Mouse (Mus musculus): ENCODE data around the gene Msi2. TPM values are rescaled to one million over a fixed set of nuclear protein-coding genes. Genes with fewer than 3 reads are reported as not detected.

The Msi2 gene
- polyA plus RNA-seq, 1 experiment from 2014 or later = 41.0 TPM

DNA sequence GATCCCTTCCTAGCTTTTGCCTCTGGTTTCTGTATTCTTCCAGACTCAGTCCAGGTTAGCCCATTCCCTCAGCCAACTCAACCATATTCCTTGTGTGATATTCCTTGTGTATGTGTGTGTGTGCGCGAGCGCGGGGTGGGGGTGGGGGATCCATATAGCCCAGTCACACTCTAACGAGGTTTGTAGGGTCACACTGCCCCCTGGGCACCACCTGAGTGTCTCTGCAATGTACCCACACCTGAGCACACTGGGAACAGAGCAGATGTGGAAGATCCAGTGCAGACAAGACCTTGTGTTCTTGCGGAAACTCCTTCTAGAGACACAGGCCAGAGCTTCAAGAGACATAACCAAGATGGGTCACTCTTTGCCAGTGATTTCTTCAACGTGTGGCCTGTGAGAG, 72.5 kb downstream of the Msi2 start:
- H3K9ac ChIP-seq = no peak overlapping the region
- H3K4me1 ChIP-seq (replicated peaks) = peaks cover 86% of the 10 kb centered on the region
- WGBS = 68% methylated on average over 7 of the region's 7 CpGs
- H3K4me3 ChIP-seq = no peak overlapping the region
- H3K4me2 ChIP-seq = no peak overlapping the region
- H3K9me3 ChIP-seq = no peaks in the 10 kb centered on the region
- H3K27ac ChIP-seq = peak overlapping the region; percentile 79
- no peaks in the 10 kb centered on the region for H3K27me3 ChIP-seq
- ATAC-seq (ENCODE audit: low FRiP score) = no peak
- H3K36me3 ChIP-seq = peaks cover 10% of the 10 kb centered on the region; the same call in 1 of the 2 replicates

DNA sequence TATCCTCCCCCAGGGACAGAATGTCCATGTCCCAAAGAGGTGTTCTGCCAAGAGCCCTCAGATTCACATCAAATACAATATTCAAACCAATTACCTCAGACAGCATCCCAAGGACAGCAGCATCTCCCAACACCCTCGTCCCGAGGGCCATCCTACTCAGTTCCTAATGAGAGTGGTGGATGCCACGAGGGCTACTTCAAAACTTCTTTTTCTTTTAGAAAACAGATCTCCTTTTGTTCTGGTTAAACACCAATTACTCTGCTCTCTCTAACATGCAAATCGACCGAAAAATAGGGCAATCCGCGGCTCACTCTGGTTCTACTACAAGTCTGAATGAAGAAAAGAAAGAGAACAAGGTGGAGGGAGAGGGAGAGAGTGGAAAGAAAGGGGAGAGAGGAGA, 73.6 kb downstream of the Msi2 start:
- peak overlapping the region; percentile 79 for H3K27ac ChIP-seq
- H3K4me1 ChIP-seq (replicated peaks) = peaks cover 79% of the 10 kb centered on the region
- ATAC-seq (ENCODE audit: low FRiP score) = no peak
- no peak overlapping the region for H3K4me2 ChIP-seq
- no peaks in the 10 kb centered on the region for H3K27me3 ChIP-seq
- H3K4me3 ChIP-seq = no peak overlapping the region
- H3K9me3 ChIP-seq = no peaks in the 10 kb centered on the region
- peaks cover 10% of the 10 kb centered on the region; the same call in 1 of the 2 replicates for H3K36me3 ChIP-seq
- H3K9ac ChIP-seq = no peak overlapping the region
- WGBS = 20% methylated on average over 7 of the region's 7 CpGs

DNA sequence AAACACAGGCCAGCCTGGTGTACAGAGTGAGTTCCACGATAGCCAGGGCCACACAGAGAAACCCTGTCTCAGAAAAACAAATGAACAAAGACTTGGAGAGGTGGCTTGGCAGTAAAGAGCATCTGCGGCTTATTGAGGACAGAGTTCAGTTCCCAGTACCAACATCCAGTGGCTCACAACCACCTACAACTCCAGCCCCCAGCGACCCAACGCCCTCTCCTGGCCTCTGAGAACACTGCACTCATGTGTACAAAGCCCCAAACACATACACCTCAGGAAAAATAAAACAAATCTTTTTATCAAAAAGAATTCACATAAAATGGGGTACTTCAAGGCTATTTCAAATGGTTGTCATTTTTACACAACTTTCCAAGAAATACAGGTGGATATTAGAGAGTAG, 78.5 kb downstream of the Msi2 start:
- no peak for ATAC-seq (ENCODE audit: low FRiP score)
- Histone ChIP-seq H3K4me2 (no peak overlapping the region), H3K36me3 (0 out of 2 replicates have a peak, but pooled peaks cover 2% of the 10 kb centered on the region), H3K9me3 (no peaks in the 10 kb centered on the region), H3K9ac (no peak overlapping the region), H3K4me3 (no peak overlapping the region), H3K27ac (peak overlapping the region; percentile 25), H3K4me1 (replicated peaks) (peaks cover 75% of the 10 kb centered on the region), H3K27me3 (no peaks in the 10 kb centered on the region)
- 71% methylated on average over 4 of the region's 4 CpGs for WGBS

DNA sequence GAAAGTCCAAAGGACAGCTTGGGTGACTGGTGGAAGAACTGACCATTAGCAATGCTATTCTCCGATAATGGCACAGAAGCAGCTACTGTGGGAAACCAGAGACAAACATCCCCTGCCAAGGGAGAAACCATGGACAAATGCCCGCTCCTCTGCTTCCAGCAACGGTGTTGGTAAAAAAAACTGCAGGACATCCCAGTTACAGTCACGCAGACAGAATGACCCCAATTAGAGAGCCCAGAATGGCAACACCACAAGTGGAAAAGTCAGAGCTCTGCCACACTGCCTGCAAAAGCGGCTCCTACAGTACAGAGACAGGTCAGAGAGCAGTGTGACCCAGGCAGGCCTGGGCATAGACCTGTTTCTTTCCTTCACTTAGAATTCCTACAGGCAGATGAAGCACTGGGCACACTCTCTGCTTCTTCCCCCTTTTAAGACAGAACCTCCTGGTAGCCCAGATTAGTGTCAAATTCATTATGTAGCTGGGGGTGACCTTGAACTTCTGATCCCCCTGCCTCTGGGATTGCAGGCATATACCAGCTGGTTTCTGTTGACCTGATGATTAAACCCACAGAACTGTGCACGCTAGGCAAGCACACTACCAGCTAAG, 79.3 kb downstream of the Msi2 start:
- no peak overlapping the region for H3K4me2 ChIP-seq
- no peak for ATAC-seq (ENCODE audit: low FRiP score)
- no peaks in the 10 kb centered on the region for H3K27me3 ChIP-seq
- peaks cover 3% of the 10 kb centered on the region; the same call in 1 of the 2 replicates for H3K36me3 ChIP-seq
- peak overlapping the region; percentile 44 for H3K27ac ChIP-seq
- no peak overlapping the region for H3K4me3 ChIP-seq
- H3K4me1 ChIP-seq (replicated peaks) = peaks cover 75% of the 10 kb centered on the region
- no peaks in the 10 kb centered on the region for H3K9me3 ChIP-seq
- no peak overlapping the region for H3K9ac ChIP-seq
- 78% methylated on average over 6 of the region's 6 CpGs for WGBS

DNA sequence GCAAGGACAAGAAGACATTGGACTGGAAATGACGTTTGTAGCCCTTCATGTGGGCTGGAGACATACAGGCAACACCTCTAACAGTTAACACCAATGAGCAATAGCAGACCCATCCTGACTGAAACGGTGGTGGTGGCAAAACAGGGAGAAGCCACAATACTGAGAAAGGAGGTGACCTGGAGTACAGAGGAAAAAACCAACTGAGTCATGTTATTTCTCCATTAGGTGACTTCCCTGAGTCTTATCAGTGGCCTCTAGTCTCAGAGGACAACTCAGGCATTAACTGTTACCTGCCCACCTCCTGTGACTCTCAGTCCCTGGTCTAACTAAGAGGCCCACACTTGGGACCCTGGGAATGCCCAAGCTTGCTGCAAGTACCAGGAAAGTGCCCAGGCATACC, 80.1 kb downstream of the Msi2 start:
- H3K36me3 ChIP-seq = peaks cover 5% of the 10 kb centered on the region; the same call in 1 of the 2 replicates
- peaks cover 71% of the 10 kb centered on the region for H3K4me1 ChIP-seq (replicated peaks)
- H3K27ac ChIP-seq = no peak overlapping the region
- ATAC-seq (ENCODE audit: low FRiP score) = no peak
- H3K27me3 ChIP-seq = no peaks in the 10 kb centered on the region
- no peak overlapping the region for H3K9ac ChIP-seq
- no peak overlapping the region for H3K4me2 ChIP-seq
- 87% methylated on average over 2 of the region's 2 CpGs for WGBS
- no peaks in the 10 kb centered on the region for H3K9me3 ChIP-seq
- H3K4me3 ChIP-seq = no peak overlapping the region

DNA sequence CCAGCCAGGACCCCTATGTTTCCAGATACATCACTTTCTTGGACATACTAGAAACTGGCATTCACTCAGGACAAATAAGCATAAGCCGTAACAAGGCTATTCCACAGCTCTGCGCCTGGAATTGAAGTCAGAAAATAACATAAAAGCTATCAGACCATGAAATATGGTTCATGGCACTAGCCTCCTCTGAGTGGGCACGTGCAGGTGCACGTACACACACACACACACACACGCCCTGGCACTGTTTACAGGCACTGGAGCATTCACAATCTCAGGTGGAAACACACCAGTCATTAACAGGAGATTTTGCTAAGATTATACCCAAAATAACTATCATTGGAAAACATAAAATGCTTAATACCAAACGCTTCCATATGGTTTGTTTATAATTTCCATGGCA, 81.4 kb downstream of the Msi2 start:
- no peak overlapping the region for H3K9ac ChIP-seq
- H3K36me3 ChIP-seq = peaks cover 4% of the 10 kb centered on the region; the same call in 1 of the 2 replicates
- H3K4me3 ChIP-seq = no peak overlapping the region
- H3K27me3 ChIP-seq = no peaks in the 10 kb centered on the region
- no peaks in the 10 kb centered on the region for H3K9me3 ChIP-seq
- peaks cover 69% of the 10 kb centered on the region for H3K4me1 ChIP-seq (replicated peaks)
- no peak overlapping the region for H3K4me2 ChIP-seq
- WGBS = 80% methylated on average over 6 of the region's 6 CpGs
- ATAC-seq (ENCODE audit: low FRiP score) = no peak
- peak overlapping the region; percentile 64 for H3K27ac ChIP-seq

- Histone ChIP-seq H3K4me2 (no peak overlapping the region), H3K9me3 (no peaks in the 10 kb centered on the region), H3K27ac (peak overlapping the region; percentile 64), H3K9ac (no peak overlapping the region), H3K4me3 (no peak overlapping the region), H3K27me3 (no peaks in the 10 kb centered on the region), H3K36me3 (peaks cover 3% of the 10 kb centered on the region; the same call in 1 of the 2 replicates), H3K4me1 (replicated peaks) (peaks cover 67% of the 10 kb centered on the region)
- WGBS = 88% methylated on average over 5 of the region's 5 CpGs
- ATAC-seq (ENCODE audit: low FRiP score) = no peak
Observed at GRCm38 (mm10) chr11:88636319-88636718, 82.0 kb downstream of the Msi2 start.

- 73% methylated on average over 1 of the region's 1 CpGs for WGBS
Observed at GRCm38 (mm10) chr11:88634627-88635026, 83.7 kb downstream of the Msi2 start.

DNA sequence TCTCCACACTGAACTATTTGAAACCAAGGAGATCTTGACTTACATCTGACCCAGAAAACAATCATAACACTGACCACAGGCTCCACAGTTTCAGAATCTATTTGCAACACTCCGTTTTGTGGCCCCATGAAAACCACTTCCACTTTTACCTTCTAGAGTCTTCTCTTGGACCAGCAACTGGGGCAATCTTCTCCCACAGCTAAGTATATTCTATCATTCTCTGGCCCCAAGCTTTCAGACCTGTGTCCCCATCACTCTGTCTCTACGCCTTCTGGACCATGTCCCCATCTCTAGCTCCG, 86.4 kb downstream of the Msi2 start:
- no peaks in the 10 kb centered on the region for H3K27me3 ChIP-seq
- H3K36me3 ChIP-seq = peaks cover 3% of the 10 kb centered on the region; the same call in 1 of the 2 replicates
- no peak overlapping the region for H3K4me2 ChIP-seq
- 0 out of 2 replicates have a peak overlapping the region, but pooled peaks have one; percentile 55 for H3K27ac ChIP-seq
- no peak overlapping the region for H3K9ac ChIP-seq
- H3K4me3 ChIP-seq = no peak overlapping the region
- 95% methylated on average over 3 of the region's 3 CpGs for WGBS
- no peak for ATAC-seq (ENCODE audit: low FRiP score)
- peaks cover 74% of the 10 kb centered on the region for H3K4me1 ChIP-seq (replicated peaks)
- H3K9me3 ChIP-seq = no peaks in the 10 kb centered on the region

More at GRCm38 (mm10) chr11:88634627-88635026, 83.7 kb downstream of the Msi2 start:
- no peak for ATAC-seq (ENCODE audit: low FRiP score)
- Histone ChIP-seq H3K4me3 (no peak overlapping the region), H3K9me3 (no peaks in the 10 kb centered on the region), H3K4me1 (replicated peaks) (peaks cover 73% of the 10 kb centered on the region), H3K27me3 (no peaks in the 10 kb centered on the region), H3K36me3 (peaks cover 3% of the 10 kb centered on the region; the same call in 1 of the 2 replicates), H3K4me2 (no peak overlapping the region), H3K27ac (peak overlapping the region; percentile 44; the same call in 1 of the 2 replicates), H3K9ac (no peak overlapping the region)

DNA sequence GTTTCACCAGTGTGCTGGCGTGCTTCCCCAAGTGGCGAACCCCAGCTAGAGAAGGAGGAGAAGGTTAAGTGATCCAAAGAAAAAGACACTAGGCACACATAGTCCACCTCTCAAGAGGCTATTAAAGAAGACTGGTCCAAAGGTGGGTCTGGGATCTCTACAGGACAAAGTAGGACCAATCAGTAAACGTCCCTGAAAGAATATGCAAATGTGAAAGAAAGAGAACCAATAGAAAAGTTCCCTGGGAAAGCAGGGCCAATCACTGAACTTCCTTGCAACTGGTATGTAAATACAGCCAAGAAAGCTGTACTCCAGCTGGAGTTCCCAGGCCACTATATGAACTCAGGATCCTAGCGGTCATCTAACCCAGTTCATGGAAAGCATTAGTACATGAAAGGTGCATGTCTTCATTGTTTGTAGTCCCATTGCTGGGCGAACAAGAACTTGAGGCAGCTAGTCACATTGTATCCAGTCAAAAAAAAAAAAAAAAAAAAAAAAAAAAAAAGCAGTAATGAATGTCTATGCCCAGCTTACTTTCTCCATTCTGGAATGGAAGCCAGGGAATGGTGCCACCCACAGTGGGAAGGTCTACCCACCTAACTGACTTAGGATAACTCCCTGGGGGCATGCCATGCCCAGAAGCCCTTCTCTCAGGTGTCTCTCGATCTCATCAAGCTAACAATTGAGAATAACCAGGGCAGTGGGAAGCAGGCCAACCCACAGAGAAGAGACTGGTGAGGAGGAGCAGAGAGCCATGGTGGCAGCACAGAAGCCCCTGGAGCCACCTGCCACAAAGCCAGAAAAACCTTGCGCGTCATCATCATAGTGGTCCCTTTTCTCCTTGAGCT, 87.0 kb downstream of the Msi2 start:
- Histone ChIP-seq H3K27me3 (no peaks in the 10 kb centered on the region), H3K4me2 (no peak overlapping the region), H3K4me3 (no peak overlapping the region), H3K9me3 (no peaks in the 10 kb centered on the region), H3K4me1 (replicated peaks) (peaks cover 74% of the 10 kb centered on the region), H3K9ac (no peak overlapping the region), H3K36me3 (peaks cover 3% of the 10 kb centered on the region; the same call in 1 of the 2 replicates), H3K27ac (0 out of 2 replicates have a peak overlapping the region, but pooled peaks have one; percentile 55)
- no peak for ATAC-seq (ENCODE audit: low FRiP score)
- WGBS = 80% methylated on average over 8 of the region's 8 CpGs

GRCm38 (mm10) chr11:88629619-88630018, 88.7 kb downstream of the Msi2 start:
- peak overlapping the region; percentile 89 for H3K27ac ChIP-seq
- 21% methylated on average over 4 of the region's 4 CpGs for WGBS
- peaks cover 75% of the 10 kb centered on the region for H3K4me1 ChIP-seq (replicated peaks)
- no peak overlapping the region for H3K4me3 ChIP-seq
- no peak overlapping the region for H3K4me2 ChIP-seq
- peak overlapping the region; percentile 14; the same call in 1 of the 2 replicates for H3K9ac ChIP-seq
- ATAC-seq (ENCODE audit: low FRiP score) = 0 out of 2 replicates have a peak, but pooled peaks have one; percentile 39
- H3K27me3 ChIP-seq = no peaks in the 10 kb centered on the region
- H3K36me3 ChIP-seq = peaks cover 3% of the 10 kb centered on the region; the same call in 1 of the 2 replicates
- no peaks in the 10 kb centered on the region for H3K9me3 ChIP-seq

DNA sequence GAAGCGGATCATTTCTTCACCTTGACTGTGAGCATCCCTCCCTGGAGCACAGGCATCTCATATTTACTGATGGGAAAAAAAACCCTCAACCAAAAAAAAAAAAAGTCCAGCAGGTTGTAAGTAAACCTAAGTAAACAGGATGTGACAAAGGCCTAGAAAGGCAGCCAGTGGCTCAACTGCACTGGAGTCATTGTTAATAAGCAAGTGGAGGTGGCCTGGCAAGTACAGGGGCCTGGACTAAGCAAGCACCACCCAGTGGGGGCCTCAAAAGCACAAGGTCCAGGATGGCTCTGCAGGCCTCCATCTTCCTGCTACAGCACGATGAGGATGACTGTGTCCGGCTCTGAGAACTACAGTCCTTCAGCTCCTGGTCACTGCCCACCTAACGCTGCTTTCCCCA, 89.1 kb downstream of the Msi2 start:
- H3K36me3 ChIP-seq = peaks cover 2% of the 10 kb centered on the region; the same call in 1 of the 2 replicates
- WGBS = 50% methylated on average over 4 of the region's 4 CpGs
- H3K9me3 ChIP-seq = no peaks in the 10 kb centered on the region
- no peaks in the 10 kb centered on the region for H3K27me3 ChIP-seq
- no peak overlapping the region for H3K4me3 ChIP-seq
- H3K4me2 ChIP-seq = no peak overlapping the region
- H3K27ac ChIP-seq = peak overlapping the region; percentile 89
- peak overlapping the region; percentile 1; the same call in 1 of the 2 replicates for H3K9ac ChIP-seq
- peaks cover 75% of the 10 kb centered on the region for H3K4me1 ChIP-seq (replicated peaks)
- no peak for ATAC-seq (ENCODE audit: low FRiP score)
